Mouse (Mus musculus): Measurements from ENCODE around the gene Grk5. TPM values are rescaled to one million over a fixed set of nuclear protein-coding genes. Genes with fewer than 3 reads are reported as not detected.
A peak's percentile ranks its signal among the peaks of the same experiment; 100 is the strongest.
"Not testable (repeated sequence)": the region's sequence is repeated elsewhere in the genome, so short reads cannot be mapped to it uniquely, and the experiment has no call there.

Gene Grk5
- 5.8 TPM in 2 replicates for polyA plus RNA-seq (2012; rRNA removed)

GRCm38 (mm10) chr19:60889714-60890315 lies at the start of gene Grk5:
Grk5 (plus strand) TSS chr19:60889749.
- H3K4me3 ChIP-seq (ENCODE audit: insufficient read depth, low read length): peak within 1 kb of the TSS; percentile 80
- no peak for TF ChIP-seq CTCF (IDR thresholded peaks at IDR 0.05; ENCODE audit: extremely low read depth, insufficient read depth, low read length)
- TF ChIP-seq POLR2A (IDR thresholded peaks at IDR 0.05; ENCODE audit: extremely low read depth, insufficient read depth, low read length): peak; percentile 39; the same call in 1 of the 2 replicates
- peak within 1 kb of the TSS; percentile 98 for H3K27ac ChIP-seq (ENCODE audit: insufficient read depth, low read length)
- H3K4me1 ChIP-seq (ENCODE audit: control insufficient read depth, insufficient read depth, low read length): no peaks in the 10 kb centered on the region; the same call in 1 of the 2 replicates

- H3K4me1 ChIP-seq (ENCODE audit: control insufficient read depth, insufficient read depth, low read length): no peaks in the 10 kb centered on the region
- no peak overlapping the region for H3K4me3 ChIP-seq (ENCODE audit: insufficient read depth, low read length)
- TF ChIP-seq POLR2A (IDR thresholded peaks at IDR 0.05; ENCODE audit: extremely low read depth, insufficient read depth, low read length): no peak
- no peak for TF ChIP-seq CTCF (IDR thresholded peaks at IDR 0.05; ENCODE audit: extremely low read depth, insufficient read depth, low read length)
- H3K27ac ChIP-seq (ENCODE audit: insufficient read depth, low read length): no peak overlapping the region
Measured at GRCm38 (mm10) chr19:60843324-60843723, 46.2 kb upstream of the Grk5 start.

- no peak overlapping the region for H3K27ac ChIP-seq (ENCODE audit: insufficient read depth, low read length)
- no peaks in the 10 kb centered on the region for H3K4me1 ChIP-seq (ENCODE audit: control insufficient read depth, insufficient read depth, low read length)
- TF ChIP-seq CTCF (IDR thresholded peaks at IDR 0.05; ENCODE audit: extremely low read depth, insufficient read depth, low read length) (no peak), POLR2A (IDR thresholded peaks at IDR 0.05; ENCODE audit: extremely low read depth, insufficient read depth, low read length) (no peak)
- H3K4me3 ChIP-seq (ENCODE audit: insufficient read depth, low read length): no peak overlapping the region
Measured at GRCm38 (mm10) chr19:60845731-60846130, 43.8 kb upstream of the Grk5 start.

GRCm38 (mm10) chr19:60860868-60861700 lies 28.5 kb upstream of the Grk5 start, which contains the start of gene Sfxn4:
Sfxn4 (minus strand) TSS chr19:60861479.
- no peak within 1 kb of the TSS for H3K27ac ChIP-seq (ENCODE audit: insufficient read depth, low read length)
- no peaks in the 10 kb centered on the region for H3K4me1 ChIP-seq (ENCODE audit: control insufficient read depth, insufficient read depth, low read length)
- TF ChIP-seq CTCF (IDR thresholded peaks at IDR 0.05; ENCODE audit: extremely low read depth, insufficient read depth, low read length) (no peak), POLR2A (IDR thresholded peaks at IDR 0.05; ENCODE audit: extremely low read depth, insufficient read depth, low read length) (peak; percentile 95)
- peak within 1 kb of the TSS; percentile 71 for H3K4me3 ChIP-seq (ENCODE audit: insufficient read depth, low read length)

- not testable (repeated sequence) for H3K27ac ChIP-seq (ENCODE audit: insufficient read depth, low read length); H3K4me1 ChIP-seq (ENCODE audit: control insufficient read depth, insufficient read depth, low read length); H3K4me3 ChIP-seq (ENCODE audit: insufficient read depth, low read length)
Measured at GRCm38 (mm10) chr19:60866169-60866568, 23.4 kb upstream of the Grk5 start.

GRCm38 (mm10) chr19:60870489-60870888 lies 19.1 kb upstream of the Grk5 start:
- 0 out of 2 replicates have a peak, but pooled peaks cover 1% of the 10 kb centered on the region for H3K4me1 ChIP-seq (ENCODE audit: control insufficient read depth, insufficient read depth, low read length)
- H3K4me3 ChIP-seq (ENCODE audit: insufficient read depth, low read length): no peak overlapping the region
- no peak overlapping the region for H3K27ac ChIP-seq (ENCODE audit: insufficient read depth, low read length)
- no peak for TF ChIP-seq POLR2A (IDR thresholded peaks at IDR 0.05; ENCODE audit: extremely low read depth, insufficient read depth, low read length)
- no peak for TF ChIP-seq CTCF (IDR thresholded peaks at IDR 0.05; ENCODE audit: extremely low read depth, insufficient read depth, low read length)

GRCm38 (mm10) chr19:60871366-60871765 lies 18.2 kb upstream of the Grk5 start:
- Histone ChIP-seq H3K4me1 (ENCODE audit: control insufficient read depth, insufficient read depth, low read length) (0 out of 2 replicates have a peak, but pooled peaks cover 1% of the 10 kb centered on the region), H3K4me3 (ENCODE audit: insufficient read depth, low read length) (no peak overlapping the region), H3K27ac (ENCODE audit: insufficient read depth, low read length) (no peak overlapping the region)
- TF ChIP-seq POLR2A (IDR thresholded peaks at IDR 0.05; ENCODE audit: extremely low read depth, insufficient read depth, low read length) (no peak), CTCF (IDR thresholded peaks at IDR 0.05; ENCODE audit: extremely low read depth, insufficient read depth, low read length) (no peak)

GRCm38 (mm10) chr19:60872272-60872671 lies 17.3 kb upstream of the Grk5 start:
- Histone ChIP-seq H3K27ac (ENCODE audit: insufficient read depth, low read length) (no peak overlapping the region), H3K4me3 (ENCODE audit: insufficient read depth, low read length) (no peak overlapping the region), H3K4me1 (ENCODE audit: control insufficient read depth, insufficient read depth, low read length) (0 out of 2 replicates have a peak, but pooled peaks cover 1% of the 10 kb centered on the region)
- TF ChIP-seq POLR2A (IDR thresholded peaks at IDR 0.05; ENCODE audit: extremely low read depth, insufficient read depth, low read length) (no peak), CTCF (IDR thresholded peaks at IDR 0.05; ENCODE audit: extremely low read depth, insufficient read depth, low read length) (no peak)

GRCm38 (mm10) chr19:60873501-60873900 lies 16.0 kb upstream of the Grk5 start:
- Histone ChIP-seq H3K4me1 (ENCODE audit: control insufficient read depth, insufficient read depth, low read length) (0 out of 2 replicates have a peak, but pooled peaks cover 1% of the 10 kb centered on the region), H3K4me3 (ENCODE audit: insufficient read depth, low read length) (peak overlapping the region; percentile 57), H3K27ac (ENCODE audit: insufficient read depth, low read length) (no peak overlapping the region)
- no peak for TF ChIP-seq CTCF (IDR thresholded peaks at IDR 0.05; ENCODE audit: extremely low read depth, insufficient read depth, low read length)
- no peak for TF ChIP-seq POLR2A (IDR thresholded peaks at IDR 0.05; ENCODE audit: extremely low read depth, insufficient read depth, low read length)

Measured in cortical plate, adult 2 months (tissue).